Mouse (Mus musculus): ENCODE data around the gene Ghitm. TPM values are rescaled to one million over a fixed set of nuclear protein-coding genes. Genes with fewer than 3 reads are reported as not detected.

Gene Ghitm
- total RNA-seq, 2 experiments from 2014 or later = 391 to 413 TPM

- DNase-seq = no peak
Observed at GRCm38 (mm10) chr14:37102484-37102883, 32.6 kb downstream of the Ghitm start.

GRCm38 (mm10) chr14:37101531-37101930 is 33.5 kb downstream of the Ghitm start:
- no peak for DNase-seq

DNA sequence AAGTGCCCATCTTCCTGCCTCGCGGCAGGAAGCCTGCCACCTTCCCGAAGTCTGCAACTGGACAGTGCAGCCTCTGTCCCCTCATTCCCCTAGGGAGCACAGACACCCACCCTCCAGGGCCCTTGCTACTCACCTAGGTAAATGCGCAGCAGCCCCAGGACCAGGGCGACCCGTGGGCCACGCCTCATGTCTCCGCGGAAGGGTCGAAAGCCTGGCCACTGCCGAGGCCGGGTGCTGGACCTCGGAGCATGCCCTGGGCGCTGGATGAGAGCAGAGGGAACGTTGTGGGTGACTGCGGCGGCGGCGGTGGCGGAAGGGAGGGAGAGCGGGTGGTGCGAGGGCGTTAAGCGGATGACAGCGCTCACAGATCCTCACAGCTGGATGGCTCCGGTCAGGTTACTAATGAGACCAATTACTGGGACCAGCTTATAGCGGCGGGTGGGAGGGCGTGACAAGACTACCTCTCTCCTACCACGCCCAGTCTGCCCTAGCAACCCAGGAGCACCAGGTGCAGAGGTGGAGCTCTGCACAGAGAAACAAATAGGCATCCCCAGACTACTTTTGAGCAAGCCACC is 37.0 kb downstream of the Ghitm start, which contains the start of gene Cdhr1:
Gene Cdhr1, minus strand, starts transcription at position 392 of the 575 bp plus-strand sequence.
- DNase-seq = peak; percentile 15 to 22

DNA sequence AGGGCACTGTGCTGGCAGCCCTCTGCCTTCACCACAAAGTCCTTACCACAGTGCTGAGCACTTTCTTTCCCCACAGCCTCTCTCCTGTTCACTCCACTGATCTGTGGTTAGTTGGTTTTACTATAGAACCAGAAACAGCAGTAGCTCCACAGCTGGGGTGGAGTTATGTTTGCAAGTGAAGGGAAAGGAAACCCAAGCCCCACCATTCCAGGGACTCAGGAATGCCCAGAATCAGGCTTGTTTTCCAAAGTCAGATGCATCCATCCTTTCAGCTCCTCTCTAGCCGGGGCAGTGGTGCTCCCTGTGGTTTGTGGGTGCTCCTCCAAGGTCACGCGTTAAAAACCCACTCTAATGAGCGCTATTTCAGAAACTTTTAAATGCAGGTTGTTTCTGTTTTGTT is 39.5 kb downstream of the Ghitm start:
- DNase-seq = no peak

DNA sequence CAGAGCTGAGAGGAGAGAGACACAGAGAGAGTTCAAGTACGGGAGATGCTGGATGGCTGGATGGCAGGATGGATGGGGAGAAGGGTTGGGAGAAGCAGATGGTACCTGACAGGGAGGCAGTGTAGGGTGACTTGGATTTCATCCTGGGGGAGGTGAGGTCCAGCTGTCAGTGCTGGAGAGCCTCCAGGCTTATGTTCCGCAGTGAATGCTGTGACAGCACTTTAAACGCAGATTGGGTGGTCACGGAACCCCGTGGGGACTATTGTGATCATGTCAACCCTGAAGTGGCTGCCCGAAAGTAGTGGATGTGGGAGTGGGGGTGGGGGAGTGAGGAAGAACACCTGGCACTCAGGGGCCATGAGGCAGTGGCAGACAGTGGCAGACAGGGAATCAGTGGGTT is 40.6 kb downstream of the Ghitm start:
- no peak for DNase-seq

- no peak for DNase-seq
Observed at GRCm38 (mm10) chr14:37083755-37084154, 51.3 kb downstream of the Ghitm start.

DNA sequence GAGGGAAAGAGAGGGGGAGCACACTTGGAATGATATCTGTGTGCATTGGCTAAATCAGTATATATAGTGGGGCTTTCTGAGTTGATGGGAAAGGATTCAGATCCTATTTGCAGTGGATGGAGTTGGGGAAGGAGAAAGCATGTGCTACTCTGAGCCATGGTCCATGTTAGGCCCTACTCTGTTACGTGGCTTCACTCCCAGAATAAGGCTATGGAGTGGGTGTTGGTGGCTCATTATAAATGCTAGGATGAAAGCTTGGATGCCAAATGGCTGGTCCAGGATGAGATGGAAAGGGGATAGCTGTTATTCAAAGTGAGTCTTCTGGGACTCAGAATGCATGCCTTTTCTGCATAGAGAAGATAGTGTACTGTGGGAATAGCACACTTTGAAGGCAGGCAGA is 54.3 kb downstream of the Ghitm start:
- DNase-seq = no peak

Other genes starting within 250 kb of the Ghitm start
- 10 to 100 TPM; 79.1 to 79.6 TPM for gene Ccser2, start 166.5 kb downstream of the Ghitm start, total RNA-seq (2021)
- gene Rgr, start 86.3 kb downstream of the Ghitm start, total RNA-seq (2021) = not detected
- not detected for gene Lrit1, start 80.4 kb downstream of the Ghitm start, total RNA-seq (2021)
- gene Lrit2, start 67.3 kb downstream of the Ghitm start, total RNA-seq (2021) = not detected
- gene Cdhr1, start 36.9 kb downstream of the Ghitm start, total RNA-seq (2021) = 1 to 10 TPM; 7.5 to 8.5 TPM
- gene 2610528A11Rik, start 21.2 kb downstream of the Ghitm start, total RNA-seq (2021) = 1 to 10 TPM in 1 of 2 experiments, under 1 TPM in 1; 0.52 to 1.4 TPM

Data from layer of hippocampus, postnatal 36 days (tissue).